Mouse (Mus musculus) liver, embryonic 14.5 days (tissue): Measurements from ENCODE around the gene Klk1b16.
"Not testable (repeated sequence)": the region's sequence is repeated elsewhere in the genome, so short reads cannot be mapped to it uniquely, and the experiment has no call there.

Source experiments
- CTCF ChIP-seq: IDR thresholded peaks from 2 replicates; pipeline ENCODE4 v1.5.1; 2016; ENCODE audit warnings: antibody characterized with exemption, low read depth, control low read depth
- EP300 ChIP-seq: IDR thresholded peaks from 2 replicates; pipeline ENCODE4 v1.6.1; 2016; ENCODE audit warnings: antibody characterized with exemption, low read depth

- TF ChIP-seq CTCF, EP300: not testable (repeated sequence)
These were observed 51.4 kb downstream of the Klk1b16 start, which contains the start of gene Klk1b24 for GRCm38 (mm10) chr7:44187936-44188335.
